Mouse (Mus musculus) spleen, postnatal 14 days (tissue): ENCODE data around the gene Ip6k1.
A peak's percentile ranks its signal among the peaks of the same experiment; 100 is the strongest.

Experiments used
- DNase-seq, 2 experiments: peaks; one replicate each; pipeline ENCODE4 v3.0.0; 2021 to 2022; ENCODE audit warnings: low spot score in 2 of 2

Gene Ip6k1

DNA sequence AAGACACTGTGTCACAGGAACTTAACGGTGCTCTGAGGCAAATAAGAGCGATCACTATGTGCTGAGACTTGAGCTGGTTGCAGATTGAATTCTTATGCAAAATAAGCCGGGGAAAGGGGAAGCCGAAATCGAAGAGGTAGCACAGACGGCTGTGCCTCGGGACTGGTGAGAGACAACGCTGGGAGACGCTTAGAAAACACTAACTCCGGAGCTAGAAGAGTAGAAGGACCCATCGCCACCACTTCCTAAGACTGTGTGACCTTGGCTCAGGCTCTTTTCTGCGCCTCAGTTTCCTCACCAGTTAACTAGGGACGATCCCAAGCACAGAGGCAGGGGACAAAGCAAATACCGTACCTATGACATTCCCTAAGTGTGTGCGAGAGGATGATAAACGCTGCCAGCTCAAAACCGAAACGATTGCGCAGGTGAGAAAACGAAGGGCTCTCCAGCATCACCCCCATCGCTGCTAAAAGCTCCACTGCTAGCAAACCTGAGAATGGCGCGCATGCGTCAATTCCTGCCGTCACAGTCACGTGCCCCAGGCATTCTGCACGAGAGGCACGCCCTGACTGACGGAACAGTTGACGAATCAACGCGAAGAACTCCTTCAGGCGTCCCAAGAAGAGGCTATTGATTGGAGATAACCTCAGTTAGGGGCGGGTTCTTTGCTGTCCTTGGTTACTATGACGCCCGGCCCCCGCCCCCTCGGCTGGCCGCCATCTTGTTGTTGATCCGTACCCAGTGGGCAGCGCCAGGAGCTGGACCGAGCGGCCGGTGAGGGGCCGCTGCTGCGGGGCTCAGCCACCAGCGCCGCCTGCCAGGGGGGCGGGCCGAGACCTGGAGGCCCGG lies at the start of gene Ip6k1:
Gene Ip6k1 (plus strand): TSS at position 580 of the 849 bp plus-strand sequence.
- peak; percentile 99 for DNase-seq

- DNase-seq: no peak
Measured at GRCm38 (mm10) chr9:107955613-107956289, 46.5 kb upstream of the Ip6k1 start.

GRCm38 (mm10) chr9:107957141-107957540 lies 45.2 kb upstream of the Ip6k1 start:
- DNase-seq: no peak

DNA sequence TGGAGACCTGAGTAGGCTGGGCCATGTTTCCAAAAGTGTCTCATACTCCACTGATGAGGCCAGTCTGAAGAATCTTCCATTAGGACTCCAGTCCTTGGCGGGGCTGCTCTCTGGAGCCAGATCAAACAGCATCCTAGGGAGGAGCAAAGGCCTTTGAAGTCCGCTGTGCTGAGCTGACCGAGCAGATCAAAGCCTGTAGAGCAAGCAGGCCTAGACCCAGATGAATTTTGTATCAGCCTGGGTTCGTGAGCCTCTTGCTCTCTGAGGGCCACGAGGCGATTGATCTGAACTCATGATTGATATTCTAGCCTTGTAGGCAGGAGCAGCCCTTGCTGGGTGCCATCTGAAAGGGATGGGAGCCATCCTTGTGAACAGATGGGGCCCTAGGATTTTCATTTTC lies 42.4 kb upstream of the Ip6k1 start:
- DNase-seq: no peak

DNA sequence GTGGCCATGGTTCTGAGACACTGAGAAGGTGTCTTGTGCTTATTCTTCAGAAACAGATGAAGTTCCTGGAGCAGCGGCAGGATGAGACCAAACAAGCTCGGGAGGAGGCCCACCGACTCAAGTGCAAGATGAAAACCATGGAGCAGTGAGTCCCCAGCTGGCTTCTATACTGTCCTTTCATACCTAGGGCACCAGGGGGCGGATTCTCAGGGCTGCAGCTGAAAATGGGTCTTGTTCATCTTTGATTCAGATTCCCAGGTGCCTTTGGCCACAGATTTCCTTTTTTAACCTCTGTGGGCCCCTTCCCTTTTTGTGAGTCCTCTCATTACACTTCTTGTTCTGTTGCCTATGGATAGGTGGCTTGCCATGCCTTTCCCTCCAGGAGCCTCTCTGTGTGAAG lies 41.4 kb upstream of the Ip6k1 start:
- DNase-seq: no peak

GRCm38 (mm10) chr9:107961351-107961762 lies 40.9 kb upstream of the Ip6k1 start:
- DNase-seq: no peak

GRCm38 (mm10) chr9:107961881-107962280 lies 40.4 kb upstream of the Ip6k1 start:
- DNase-seq: no peak

DNA sequence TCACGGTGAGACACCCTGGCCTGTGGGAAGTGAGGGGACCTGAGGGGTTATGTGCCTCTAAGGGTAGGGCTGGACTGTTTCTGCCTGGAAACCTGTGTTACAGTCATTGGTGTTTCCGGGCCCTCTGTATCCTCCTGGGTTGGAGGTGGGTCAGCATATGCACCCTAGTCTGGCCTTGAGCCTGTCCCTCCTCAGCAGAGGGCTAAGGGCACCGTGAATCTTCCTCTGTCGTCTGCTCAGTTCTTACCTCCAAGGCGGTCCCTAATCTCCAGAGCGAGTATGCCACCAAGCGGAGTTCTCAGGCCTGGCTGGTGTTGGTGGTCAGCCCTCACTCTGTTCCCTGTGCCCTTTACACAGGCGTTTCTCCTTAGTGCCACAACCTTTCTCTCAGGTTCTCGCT lies 39.4 kb upstream of the Ip6k1 start:
- no peak for DNase-seq

GRCm38 (mm10) chr9:107963700-107964099 lies 38.6 kb upstream of the Ip6k1 start:
- DNase-seq: peak; percentile 60 to 76

- DNase-seq: no peak
Measured at GRCm38 (mm10) chr9:107964681-107965080, 37.6 kb upstream of the Ip6k1 start.

DNA sequence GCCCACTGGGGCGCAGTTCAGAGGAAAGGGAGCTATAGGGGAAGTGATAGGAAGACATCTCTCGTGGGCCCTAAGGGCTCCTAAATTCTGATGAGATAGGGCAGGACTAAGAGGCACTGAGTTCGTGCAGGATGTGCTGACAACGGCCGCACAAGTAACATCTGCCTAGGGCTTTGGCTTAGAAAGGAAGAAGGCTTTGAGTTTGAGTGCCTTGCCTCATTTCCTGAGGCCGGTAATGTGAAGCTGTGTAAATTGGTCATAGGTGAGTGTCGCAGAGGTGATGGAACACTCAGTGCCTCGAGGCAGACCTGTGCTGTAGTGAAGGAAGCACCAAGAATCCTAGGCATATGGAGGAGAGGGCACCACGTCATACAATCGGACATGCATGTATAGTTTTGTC lies 35.6 kb upstream of the Ip6k1 start:
- DNase-seq: no peak

DNA sequence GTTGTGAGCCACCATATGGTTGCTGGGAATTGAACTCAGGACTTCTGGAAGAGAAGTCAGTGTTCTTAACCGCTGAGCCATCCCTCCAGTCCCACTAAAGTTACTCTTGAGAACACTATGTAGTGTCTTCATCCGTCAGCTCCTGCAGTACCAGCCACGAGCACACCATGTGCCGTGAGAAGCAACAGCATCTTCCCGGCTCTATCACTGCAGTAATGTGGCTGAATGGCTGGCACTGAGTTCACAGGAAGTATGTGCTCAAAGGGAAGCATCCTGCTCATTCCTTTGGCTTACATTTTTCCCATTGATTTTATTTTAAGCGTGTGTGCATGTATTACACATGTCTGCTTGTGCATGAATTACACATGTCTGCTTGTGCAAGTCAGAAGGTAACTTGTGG lies 34.9 kb upstream of the Ip6k1 start:
- DNase-seq: no peak

DNA sequence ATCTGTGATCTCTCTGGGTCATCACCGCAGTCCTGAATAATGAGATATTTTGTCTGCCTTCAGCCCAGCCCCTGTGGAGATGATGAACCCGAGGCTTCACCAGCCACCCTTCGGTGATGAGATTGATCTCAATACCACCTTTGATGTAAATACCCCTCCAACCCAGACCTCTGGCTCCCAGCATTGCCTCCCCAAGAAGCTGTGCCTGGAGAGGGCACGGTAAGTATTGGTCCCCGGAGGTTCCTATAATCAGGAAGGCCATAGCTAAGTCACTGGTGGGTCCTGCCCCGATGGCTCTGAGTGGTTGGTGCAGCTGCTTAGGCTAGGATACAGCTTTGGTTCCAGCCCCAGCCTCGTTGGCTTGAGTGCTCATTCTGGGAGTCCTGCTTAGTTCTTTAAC lies 33.8 kb upstream of the Ip6k1 start:
- DNase-seq: no peak

GRCm38 (mm10) chr9:107970311-107970710 lies 32.0 kb upstream of the Ip6k1 start:
- no peak for DNase-seq

GRCm38 (mm10) chr9:107971690-107972541 lies 30.4 kb upstream of the Ip6k1 start:
- peak in 1 of 2 experiments; percentile 34 for DNase-seq

- no peak for DNase-seq
Measured at GRCm38 (mm10) chr9:107974491-107975171, 27.7 kb upstream of the Ip6k1 start.

- DNase-seq: peak in 1 of 2 experiments; percentile 35
Measured at GRCm38 (mm10) chr9:107975399-107976386, 26.6 kb upstream of the Ip6k1 start, which contains the start of gene Uba7. Uba7 (plus strand) TSS chr9:107975505.

GRCm38 (mm10) chr9:107978815-107979214 lies 23.5 kb upstream of the Ip6k1 start:
- DNase-seq: no peak

DNA sequence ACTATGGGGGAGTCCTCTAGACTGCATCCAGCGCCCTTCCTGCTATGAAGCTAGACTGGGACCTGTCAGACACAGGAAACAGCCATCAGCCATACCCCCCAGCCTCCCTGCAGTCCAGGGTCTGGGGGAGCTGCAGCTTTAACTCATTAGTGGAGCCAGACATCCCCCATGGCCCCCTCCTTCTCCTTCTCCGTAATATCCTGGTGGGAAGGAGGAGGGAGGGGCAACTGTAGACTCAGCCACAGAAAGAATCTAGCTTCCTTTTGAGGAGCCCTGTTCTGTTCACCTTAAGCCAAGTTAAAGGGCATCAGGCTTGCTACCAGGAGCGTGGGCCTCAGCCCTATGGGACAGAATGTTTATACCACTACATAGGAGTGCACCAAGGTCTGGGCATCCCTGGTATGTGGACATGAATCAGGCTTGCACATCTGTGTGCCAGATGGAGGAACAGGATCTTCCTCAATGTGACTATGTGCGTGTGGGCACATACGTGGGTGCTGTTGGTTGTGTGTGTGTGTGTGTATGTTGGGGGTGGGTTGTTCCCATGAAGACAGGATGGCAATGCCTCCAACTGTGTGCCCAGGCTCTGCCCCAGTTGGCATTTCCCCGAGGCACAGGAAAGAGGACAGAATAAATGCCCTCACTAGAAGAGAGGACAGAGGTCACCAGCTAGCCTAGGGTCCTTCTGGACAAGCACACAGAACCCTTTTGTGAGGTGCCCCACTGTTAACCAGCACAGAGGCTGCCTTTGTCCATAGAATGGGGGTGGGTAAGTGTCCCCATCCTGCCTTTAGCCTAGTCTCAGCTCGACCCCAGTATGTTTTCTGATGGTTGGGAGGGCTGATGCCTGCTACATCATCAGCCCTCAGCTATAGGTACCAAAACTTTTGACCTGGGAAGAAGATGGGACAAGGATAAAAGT lies 20.4 kb upstream of the Ip6k1 start:
- no peak for DNase-seq
